Mouse (Mus musculus): ENCODE measurements around the gene A430005L14Rik.

A430005L14Rik gene

GRCm38 (mm10) chr4:153956569-153957405 lies at the start of gene A430005L14Rik:
A430005L14Rik (plus strand) TSS chr4:153957237.
- peak; percentile 95 to 98 for DNase-seq

- DNase-seq = no peak
These were observed 49.5 kb upstream of the A430005L14Rik start for GRCm38 (mm10) chr4:153907573-153907972.

- DNase-seq = no peak
These were observed 43.4 kb upstream of the A430005L14Rik start for GRCm38 (mm10) chr4:153913635-153914034.

- no peak for DNase-seq
These were observed 39.1 kb upstream of the A430005L14Rik start for GRCm38 (mm10) chr4:153917773-153918500.

- no peak for DNase-seq
These were observed 36.4 kb upstream of the A430005L14Rik start for GRCm38 (mm10) chr4:153920517-153921233.

GRCm38 (mm10) chr4:153922090-153922489 lies 34.9 kb upstream of the A430005L14Rik start:
- peak; percentile 6 to 11 for DNase-seq

GRCm38 (mm10) chr4:153928772-153929299 lies 28.2 kb upstream of the A430005L14Rik start:
- no peak for DNase-seq

- no peak for DNase-seq
These were observed 27.6 kb upstream of the A430005L14Rik start for GRCm38 (mm10) chr4:153929425-153929824.

- DNase-seq = no peak
These were observed 27.1 kb upstream of the A430005L14Rik start for GRCm38 (mm10) chr4:153929921-153930320.

- DNase-seq = peak in 1 of 2 experiments; percentile 11
These were observed 13.8 kb upstream of the A430005L14Rik start for GRCm38 (mm10) chr4:153943243-153943642.

- DNase-seq = no peak
These were observed 12.8 kb upstream of the A430005L14Rik start for GRCm38 (mm10) chr4:153944261-153944660.

GRCm38 (mm10) chr4:153945741-153946140 lies 11.3 kb upstream of the A430005L14Rik start:
- DNase-seq = no peak

GRCm38 (mm10) chr4:153950372-153950771 lies 6.7 kb upstream of the A430005L14Rik start:
- DNase-seq = no peak

GRCm38 (mm10) chr4:153951150-153951549 lies 5.9 kb upstream of the A430005L14Rik start:
- DNase-seq = no peak

- DNase-seq = no peak
These were observed 5.3 kb upstream of the A430005L14Rik start for GRCm38 (mm10) chr4:153951692-153952091.

- DNase-seq = no peak
These were observed 1.4 kb upstream of the A430005L14Rik start for GRCm38 (mm10) chr4:153955651-153956050.

GRCm38 (mm10) chr4:153957444-153958250 lies 610 bp downstream of the A430005L14Rik start:
- DNase-seq = peak; percentile 16 to 36

- no peak for DNase-seq
These were observed 5.6 kb downstream of the A430005L14Rik start for GRCm38 (mm10) chr4:153962631-153963030.

GRCm38 (mm10) chr4:153966651-153967050 lies 9.6 kb downstream of the A430005L14Rik start:
- DNase-seq = no peak

- DNase-seq = no peak
These were observed 10.5 kb downstream of the A430005L14Rik start for GRCm38 (mm10) chr4:153967556-153967955.

- DNase-seq = no peak
These were observed 11.0 kb downstream of the A430005L14Rik start for GRCm38 (mm10) chr4:153968063-153968462.
